In the genomic region with DNA sequence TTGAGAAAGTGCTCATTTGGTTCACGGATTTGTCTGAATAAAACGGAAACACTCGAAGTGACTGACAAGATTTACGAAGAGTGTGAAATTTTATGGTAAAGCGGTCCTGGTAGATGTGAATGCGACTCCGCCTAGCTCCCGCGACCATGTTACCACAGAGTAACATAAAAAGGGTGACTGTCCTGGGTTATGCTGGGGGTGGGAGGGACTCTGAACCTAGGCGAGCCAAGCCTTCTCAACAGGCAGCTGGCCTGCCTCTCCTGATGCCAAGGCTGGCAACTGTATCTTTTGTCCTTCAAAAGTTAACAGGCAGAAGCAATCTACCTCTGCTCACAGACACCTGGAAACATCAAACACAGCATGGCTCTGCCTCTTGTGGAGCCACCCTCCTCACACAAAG, we compare ENCODE assay signal across 21 mouse cellular contexts. TPM values are rescaled to one million over a fixed set of nuclear protein-coding genes. Genes with fewer than 3 reads are reported as not detected.
DNase-seq lines count a peak whose midpoint lies in the region; ATAC-seq and TF ChIP-seq lines count a peak whose summit lies in the region.
"Had no signal": no experiment of that assay in that cellular context is flagged by ENCODE, and none has a peak within 500 bp of the region (broad histone marks: within the 10 kb centered on the region; RNA-seq: fewer than 3 reads in every experiment).

No protein-coding gene starts in this region.

- no peak for TF ChIP-seq CTCF in hindbrain, postnatal 0 days (IDR thresholded peaks at IDR 0.05; ENCODE audit: low read depth)

- no peak overlapping the region for H3K27ac ChIP-seq in forebrain, embryonic 13.5 days
- H3K27ac ChIP-seq in forebrain, embryonic 12.5 days = no peak overlapping the region
- H3K27ac ChIP-seq in hindbrain, postnatal 0 days = no peak overlapping the region
- no peak overlapping the region for H3K27ac ChIP-seq in hindbrain, embryonic 12.5 days
- H3K27ac ChIP-seq in neural tube, embryonic 14.5 days (ENCODE audit: low read depth, low read length) = no peak overlapping the region
- peak overlapping the region; percentile 83 for H3K27ac ChIP-seq in liver, embryonic 15.5 days (replicated peaks)
- H3K27ac ChIP-seq: kidney, postnatal 0 days; limb, embryonic 15.5 days had no signal

- H3K27me3 ChIP-seq in forebrain, embryonic 13.5 days = 0 out of 2 replicates have a peak, but pooled peaks cover 3% of the 10 kb centered on the region
- H3K27me3 ChIP-seq in forebrain, embryonic 12.5 days = peaks cover 10% of the 10 kb centered on the region
- H3K27me3 ChIP-seq in hindbrain, postnatal 0 days (ENCODE audit: insufficient read depth, low read length) = no peaks in the 10 kb centered on the region
- H3K27me3 ChIP-seq in hindbrain, embryonic 12.5 days = no peaks in the 10 kb centered on the region; the same call in none of the 2 replicates
- H3K27me3 ChIP-seq in neural tube, embryonic 14.5 days (ENCODE audit: control insufficient read depth, insufficient read depth, low read length) = no peaks in the 10 kb centered on the region
- H3K27me3 ChIP-seq in liver, embryonic 15.5 days = peaks cover 14% of the 10 kb centered on the region; the same call in 1 of the 2 replicates

- peaks cover 46% of the 10 kb centered on the region for H3K4me1 ChIP-seq in forebrain, embryonic 13.5 days
- peaks cover 32% of the 10 kb centered on the region for H3K4me1 ChIP-seq in forebrain, embryonic 12.5 days
- H3K4me1 ChIP-seq in hindbrain, postnatal 0 days (ENCODE audit: insufficient read depth, low read length) = 0 out of 2 replicates have a peak, but pooled peaks cover 5% of the 10 kb centered on the region
- H3K4me1 ChIP-seq in hindbrain, embryonic 12.5 days = peaks cover 33% of the 10 kb centered on the region
- H3K4me1 ChIP-seq in neural tube, embryonic 14.5 days (ENCODE audit: control insufficient read depth, insufficient read depth, low read length) = 0 out of 2 replicates have a peak, but pooled peaks cover 3% of the 10 kb centered on the region
- H3K4me1 ChIP-seq in liver, embryonic 15.5 days (replicated peaks) = peaks cover 51% of the 10 kb centered on the region

- no peak overlapping the region for H3K4me2 ChIP-seq in forebrain, embryonic 13.5 days
- H3K4me2 ChIP-seq in forebrain, embryonic 12.5 days = no peak overlapping the region
- H3K4me2 ChIP-seq in hindbrain, postnatal 0 days (ENCODE audit: low read depth, low read length) = no peak overlapping the region
- H3K4me2 ChIP-seq in hindbrain, embryonic 12.5 days (replicated peaks) = no peak overlapping the region
- H3K4me2 ChIP-seq in neural tube, embryonic 14.5 days (ENCODE audit: low read depth, low read length) = no peak overlapping the region
- H3K4me2 ChIP-seq in liver, embryonic 15.5 days = no peak overlapping the region
- H3K4me2 ChIP-seq: heart, embryonic 12.5 days; limb, embryonic 15.5 days had no signal

- ATAC-seq in forebrain, embryonic 13.5 days = peak; percentile 55; the same call in 1 of the 2 replicates
- ATAC-seq in forebrain, embryonic 12.5 days (ENCODE audit: low FRiP score) = no peak
- no peak for ATAC-seq in hindbrain, postnatal 0 days
- ATAC-seq in hindbrain, embryonic 12.5 days (ENCODE audit: low FRiP score) = no peak
- peak; percentile 29; the same call in 1 of the 2 replicates for ATAC-seq in neural tube, embryonic 14.5 days (ENCODE audit: low read depth)
- no peak for ATAC-seq in liver, embryonic 15.5 days (ENCODE audit: insufficient read depth)
- ATAC-seq in megakaryocyte-erythroid progenitor cell, adult 5-6 weeks (replicated peaks; ENCODE audit: low FRiP score, low TSS enrichment, poor library complexity, severe bottlenecking) = no peak

- no peaks in the 10 kb centered on the region for H3K9me3 ChIP-seq in forebrain, embryonic 13.5 days (replicated peaks)
- H3K9me3 ChIP-seq in forebrain, embryonic 12.5 days = no peaks in the 10 kb centered on the region
- H3K9me3 ChIP-seq in hindbrain, postnatal 0 days (ENCODE audit: low read length) = no peaks in the 10 kb centered on the region
- no peaks in the 10 kb centered on the region for H3K9me3 ChIP-seq in hindbrain, embryonic 12.5 days (replicated peaks)
- H3K9me3 ChIP-seq in neural tube, embryonic 14.5 days (ENCODE audit: control insufficient read depth, low read length) = no peaks in the 10 kb centered on the region
- H3K9me3 ChIP-seq in liver, embryonic 15.5 days (replicated peaks) = no peaks in the 10 kb centered on the region
- H3K9me3 ChIP-seq: heart, embryonic 12.5 days; limb, embryonic 15.5 days had no signal

- no peaks in the 10 kb centered on the region for H3K36me3 ChIP-seq in forebrain, embryonic 13.5 days (ENCODE audit: poor library complexity, severe bottlenecking)
- no peaks in the 10 kb centered on the region for H3K36me3 ChIP-seq in forebrain, embryonic 12.5 days (replicated peaks)
- H3K36me3 ChIP-seq in hindbrain, postnatal 0 days (ENCODE audit: insufficient read depth, low read length) = no peaks in the 10 kb centered on the region
- H3K36me3 ChIP-seq in hindbrain, embryonic 12.5 days = no peaks in the 10 kb centered on the region
- H3K36me3 ChIP-seq in neural tube, embryonic 14.5 days (ENCODE audit: control insufficient read depth, insufficient read depth, low read length) = no peaks in the 10 kb centered on the region
- H3K36me3 ChIP-seq in liver, embryonic 15.5 days (replicated peaks) = no peaks in the 10 kb centered on the region
- H3K36me3 ChIP-seq: heart, embryonic 12.5 days; limb, embryonic 15.5 days had no signal

- no peak overlapping the region for H3K9ac ChIP-seq in forebrain, embryonic 13.5 days
- no peak overlapping the region for H3K9ac ChIP-seq in forebrain, embryonic 12.5 days
- H3K9ac ChIP-seq in hindbrain, postnatal 0 days (replicated peaks; ENCODE audit: low read length) = no peak overlapping the region
- H3K9ac ChIP-seq in hindbrain, embryonic 12.5 days = no peak overlapping the region
- H3K9ac ChIP-seq in neural tube, embryonic 14.5 days (replicated peaks; ENCODE audit: low read depth, low read length) = no peak overlapping the region
- no peak overlapping the region for H3K9ac ChIP-seq in liver, embryonic 15.5 days
- H3K9ac ChIP-seq: heart, embryonic 12.5 days; limb, embryonic 15.5 days had no signal

- 49% methylated on average over 10 of the region's 10 CpGs for WGBS in forebrain, embryonic 13.5 days
- 63% methylated on average over 10 of the region's 10 CpGs for WGBS in forebrain, embryonic 12.5 days
- WGBS in hindbrain, postnatal 0 days = 40% methylated on average over 10 of the region's 10 CpGs
- 51% methylated on average over 10 of the region's 10 CpGs for WGBS in hindbrain, embryonic 12.5 days
- WGBS in neural tube, embryonic 14.5 days = 23% methylated on average over 10 of the region's 10 CpGs
- 70% methylated on average over 10 of the region's 10 CpGs for WGBS in liver, embryonic 15.5 days (ENCODE audit: insufficient replicate concordance)

- H3K4me3 ChIP-seq in forebrain, embryonic 13.5 days = no peak overlapping the region
- no peak overlapping the region for H3K4me3 ChIP-seq in forebrain, embryonic 12.5 days (replicated peaks)
- no peak overlapping the region for H3K4me3 ChIP-seq in hindbrain, postnatal 0 days (ENCODE audit: low read length)
- H3K4me3 ChIP-seq in hindbrain, embryonic 12.5 days = no peak overlapping the region
- H3K4me3 ChIP-seq in neural tube, embryonic 14.5 days (ENCODE audit: low read depth, low read length) = no peak overlapping the region
- no peak overlapping the region for H3K4me3 ChIP-seq in liver, embryonic 15.5 days (replicated peaks)
- H3K4me3 ChIP-seq: heart, embryonic 12.5 days; limb, embryonic 15.5 days had no signal

- DNase-seq in hindbrain, postnatal 0 days (ENCODE audit: low spot score) = peak; percentile 34
- DNase-seq in neural tube, embryonic 10.5 days (ENCODE audit: extremely low spot score, low spot score) = no peak
- DNase-seq: adrenal gland, postnatal 10 days; cerebellum, adult 2 months; cerebellum, postnatal 36 days; gastrocnemius, postnatal 14 days; heart, adult 18-20 months; heart, postnatal 10 days; kidney, adult 2 months; lung, postnatal 4 days; right cerebral cortex, postnatal 14 days; thymus, postnatal 25 days had no signal

RNA-seq across cellular contexts. Expression of gene St6galnac3, which starts 9.8 kb away (rescaled TPM):
- polyA plus RNA-seq in forebrain, embryonic 13.5 days (2015; fragmentation: Nextera tagmentation; extraction: Ambion mirVana) = 20.7 and 29.0 TPM in 2 replicates
- 22.7 and 26.9 TPM in 2 replicates for polyA plus RNA-seq in forebrain, embryonic 12.5 days (2016; fragmentation: Nextera tagmentation; extraction: Ambion mirVana)
- 5.0 and 9.9 TPM in 2 replicates for total RNA-seq in hindbrain, postnatal 0 days (2014; rRNA removed)
- 7.3 and 9.0 TPM in 2 replicates for polyA plus RNA-seq in hindbrain, postnatal 0 days (2015; fragmentation: Nextera tagmentation; extraction: Ambion mirVana)
- polyA plus RNA-seq in hindbrain, embryonic 12.5 days (2016; fragmentation: Nextera tagmentation; extraction: Ambion mirVana) = 31.7 and 40.8 TPM in 2 replicates
- polyA plus RNA-seq in neural tube, embryonic 14.5 days (2014; fragmentation: Nextera tagmentation; extraction: Ambion mirVana) = 25.6 and 29.1 TPM in 2 replicates
- 10.1 and 10.2 TPM in 2 replicates for polyA plus RNA-seq in liver, embryonic 15.5 days (2015; fragmentation: Nextera tagmentation; extraction: Ambion mirVana)
- total RNA-seq in megakaryocyte-erythroid progenitor cell, adult 5-6 weeks (2014; fragmentation: Nextera tagmentation) = 19.6 and 26.5 TPM in 2 replicates
- total RNA-seq in megakaryocyte-erythroid progenitor cell, adult 5-6 weeks (2017) = 4.0 and 17.2 TPM in 2 replicates

Comparison
In these comparisons a context has a peak if more than half of its experiments do, and no peak if none do; other contexts are left out.
1. ATAC-seq: peak in forebrain, embryonic 13.5 days (single experiment) and neural tube, embryonic 14.5 days (single experiment); none in forebrain, embryonic 12.5 days (single experiment), hindbrain, postnatal 0 days (single experiment), hindbrain, embryonic 12.5 days (single experiment), liver, embryonic 15.5 days (single experiment) and megakaryocyte-erythroid progenitor cell, adult 5-6 weeks (single experiment).